Comparison of ENCODE assay signal across 23 mouse cellular contexts in genomic region chr4:116100959-116101358, GRCm38 (mm10). TPM values are rescaled to one million over a fixed set of nuclear protein-coding genes. Genes with fewer than 3 reads are reported as not detected.
A peak's percentile ranks its signal among the peaks of the same experiment; 100 is the strongest.
DNase-seq lines count a peak whose midpoint lies in the region; ATAC-seq and TF ChIP-seq lines count a peak whose summit lies in the region.
"Had no signal": no experiment of that assay in that cellular context is flagged by ENCODE, and none has a peak within 500 bp of the region (broad histone marks: within the 10 kb centered on the region; RNA-seq: fewer than 3 reads in every experiment).

No protein-coding gene starts in this region.

- no peak overlapping the region for H3K4me2 ChIP-seq in stomach, embryonic 15.5 days
- H3K4me2 ChIP-seq in stomach, postnatal 0 days (replicated peaks; ENCODE audit: low read depth), result no peak overlapping the region
- H3K4me2 ChIP-seq in liver, postnatal 0 days (ENCODE audit: low read depth, low read length), result no peak overlapping the region
- H3K4me2 ChIP-seq: embryonic facial prominence, embryonic 15.5 days; heart, embryonic 15.5 days; limb, embryonic 13.5 days had no signal

- 74% methylated on average over 7 of the region's 7 CpGs for WGBS in stomach, embryonic 15.5 days
- 72% methylated on average over 7 of the region's 7 CpGs for WGBS in stomach, postnatal 0 days
- 36% methylated on average over 7 of the region's 7 CpGs for WGBS in liver, postnatal 0 days (ENCODE audit: insufficient replicate concordance)
- WGBS in cerebellum, adult 2 months, result 80% methylated on average over 7 of the region's 7 CpGs

- H3K27ac ChIP-seq in stomach, embryonic 15.5 days, result no peak overlapping the region
- no peak overlapping the region for H3K27ac ChIP-seq in stomach, postnatal 0 days (replicated peaks)
- no peak overlapping the region for H3K27ac ChIP-seq in liver, postnatal 0 days (ENCODE audit: low read depth)
- H3K27ac ChIP-seq in cerebellum, adult 2 months (ENCODE audit: insufficient read depth, low read length), result no peak overlapping the region
- H3K27ac ChIP-seq: embryonic facial prominence, embryonic 15.5 days; heart, embryonic 15.5 days; hindbrain, embryonic 10.5 days; hindbrain, postnatal 0 days; kidney, postnatal 0 days; limb, embryonic 13.5 days had no signal

- TF ChIP-seq CTCF in stomach, postnatal 0 days (IDR thresholded peaks at IDR 0.05; ENCODE audit: low read depth), result no peak
- no peak for TF ChIP-seq CTCF in liver, postnatal 0 days (IDR thresholded peaks at IDR 0.05; ENCODE audit: low read depth)
- no peak for TF ChIP-seq CTCF in cerebellum, adult 2 months (IDR thresholded peaks at IDR 0.05; ENCODE audit: borderline replicate concordance, insufficient read depth, low read depth, low read length)

- no peak overlapping the region for H3K4me3 ChIP-seq in stomach, embryonic 15.5 days (replicated peaks)
- no peak overlapping the region for H3K4me3 ChIP-seq in stomach, postnatal 0 days (ENCODE audit: low read depth, low read length)
- H3K4me3 ChIP-seq in liver, postnatal 0 days (ENCODE audit: low read depth, low read length), result no peak overlapping the region
- no peak overlapping the region for H3K4me3 ChIP-seq in cerebellum, adult 2 months (replicated peaks; ENCODE audit: insufficient read depth, low read depth, low read length)
- H3K4me3 ChIP-seq: embryonic facial prominence, embryonic 15.5 days; heart, embryonic 15.5 days; hindbrain, embryonic 10.5 days; limb, embryonic 13.5 days; megakaryocyte, embryonic 14.5 days had no signal

- ATAC-seq in stomach, embryonic 15.5 days (ENCODE audit: insufficient read depth, low FRiP score, low read depth), result peak; percentile 47; the same call in 1 of the 2 replicates
- ATAC-seq in stomach, postnatal 0 days (ENCODE audit: low FRiP score, low TSS enrichment), result no peak
- peak; percentile 68 for ATAC-seq in liver, postnatal 0 days
- ATAC-seq: hindbrain, postnatal 0 days had no signal

- H3K27me3 ChIP-seq in stomach, embryonic 15.5 days (replicated peaks), result no peaks in the 10 kb centered on the region
- H3K27me3 ChIP-seq in stomach, postnatal 0 days (ENCODE audit: control insufficient read depth, insufficient read depth, low read length), result no peaks in the 10 kb centered on the region
- no peaks in the 10 kb centered on the region for H3K27me3 ChIP-seq in liver, postnatal 0 days (ENCODE audit: insufficient read depth, low read length)
- H3K27me3 ChIP-seq in cerebellum, adult 2 months (ENCODE audit: control insufficient read depth, insufficient read depth, low read length), result no peaks in the 10 kb centered on the region
- H3K27me3 ChIP-seq: embryonic facial prominence, embryonic 15.5 days; heart, embryonic 15.5 days; limb, embryonic 13.5 days; megakaryocyte, embryonic 14.5 days had no signal

- no peak for DNase-seq in stomach, postnatal 0 days (ENCODE audit: low spot score)
- DNase-seq in liver, result peak; percentile 58
- no peak for DNase-seq in liver, postnatal 0 days
- DNase-seq in lung, postnatal 10 days, result no peak
- no peak for DNase-seq in lung, postnatal 4 days
- no peak for DNase-seq in cerebellum, adult 2 months
- DNase-seq: adrenal gland, adult 2 months; B cell, adult 2 months; cerebellum, postnatal 14 days; gastrocnemius, postnatal 14 days; heart, adult 18-20 months; kidney, adult 11 months; retina, postnatal 1 day; right cerebral cortex, postnatal 4 days; thymus, postnatal 14 days had no signal

- H3K4me1 ChIP-seq in stomach, embryonic 15.5 days, result no peaks in the 10 kb centered on the region
- no peaks in the 10 kb centered on the region for H3K4me1 ChIP-seq in stomach, postnatal 0 days (replicated peaks; ENCODE audit: control insufficient read depth, insufficient read depth)
- H3K4me1 ChIP-seq in liver, postnatal 0 days (ENCODE audit: insufficient read depth), result peaks cover 3% of the 10 kb centered on the region; the same call in 1 of the 2 replicates
- no peaks in the 10 kb centered on the region for H3K4me1 ChIP-seq in cerebellum, adult 2 months (ENCODE audit: control insufficient read depth, insufficient read depth, low read length)
- H3K4me1 ChIP-seq: embryonic facial prominence, embryonic 15.5 days; heart, embryonic 15.5 days; hindbrain, embryonic 10.5 days; limb, embryonic 13.5 days had no signal

- TF ChIP-seq POLR2A in cerebellum, adult 2 months (IDR thresholded peaks at IDR 0.05; ENCODE audit: borderline replicate concordance, insufficient read depth, low read length), result no peak

- peaks cover 44% of the 10 kb centered on the region for H3K36me3 ChIP-seq in stomach, embryonic 15.5 days
- H3K36me3 ChIP-seq in stomach, postnatal 0 days (ENCODE audit: control insufficient read depth, insufficient read depth, low read length), result peaks cover 17% of the 10 kb centered on the region
- H3K36me3 ChIP-seq in liver, postnatal 0 days (replicated peaks; ENCODE audit: insufficient read depth, low read length), result peaks cover 44% of the 10 kb centered on the region

- no peaks in the 10 kb centered on the region for H3K9me3 ChIP-seq in stomach, embryonic 15.5 days
- no peaks in the 10 kb centered on the region for H3K9me3 ChIP-seq in stomach, postnatal 0 days (ENCODE audit: control insufficient read depth, low read length)
- no peaks in the 10 kb centered on the region for H3K9me3 ChIP-seq in liver, postnatal 0 days (ENCODE audit: low read length)
- H3K9me3 ChIP-seq: embryonic facial prominence, embryonic 15.5 days; heart, embryonic 15.5 days; hindbrain, embryonic 10.5 days; limb, embryonic 13.5 days; megakaryocyte, embryonic 14.5 days had no signal

- H3K9ac ChIP-seq in stomach, embryonic 15.5 days, result no peak overlapping the region
- no peak overlapping the region for H3K9ac ChIP-seq in stomach, postnatal 0 days (ENCODE audit: low read length)
- H3K9ac ChIP-seq in liver, postnatal 0 days (replicated peaks), result no peak overlapping the region
- H3K9ac ChIP-seq: embryonic facial prominence, embryonic 15.5 days; heart, embryonic 15.5 days; limb, embryonic 13.5 days had no signal

- TF ChIP-seq EP300 in stomach, postnatal 0 days (optimal IDR thresholded peaks at IDR 0.05), result no peak
- TF ChIP-seq EP300 in liver, postnatal 0 days (IDR thresholded peaks at IDR 0.05; ENCODE audit: low read depth), result peak; percentile 86

RNA-seq across cellular contexts. Expression of gene Rad54l, which starts 22.5 kb away (rescaled TPM):
- 24.6 and 26.4 TPM in 2 replicates for polyA plus RNA-seq in stomach, embryonic 15.5 days (2015; fragmentation: Nextera tagmentation; extraction: Ambion mirVana)
- 5.1 and 5.3 TPM in 2 replicates for polyA plus RNA-seq in stomach, postnatal 0 days (2015; fragmentation: Nextera tagmentation; extraction: Ambion mirVana)
- 7.3 and 10.3 TPM in 2 replicates for polyA plus RNA-seq in liver, postnatal 0 days (2015; fragmentation: Nextera tagmentation; extraction: Ambion mirVana)
- 2.6 and 3.2 TPM in 2 replicates for polyA plus RNA-seq in cerebellum, adult 2 months (2012; rRNA removed)

RNA-seq across cellular contexts. Expression of gene Pomgnt1, which starts 22.7 kb away (rescaled TPM):
- 50.0 and 52.9 TPM in 2 replicates for polyA plus RNA-seq in stomach, embryonic 15.5 days (2015; fragmentation: Nextera tagmentation; extraction: Ambion mirVana)
- polyA plus RNA-seq in stomach, postnatal 0 days (2015; fragmentation: Nextera tagmentation; extraction: Ambion mirVana), result 26.6 and 29.6 TPM in 2 replicates
- polyA plus RNA-seq in liver, postnatal 0 days (2015; fragmentation: Nextera tagmentation; extraction: Ambion mirVana), result 8.8 and 9.2 TPM in 2 replicates
- 71.7 and 76.4 TPM in 2 replicates for polyA plus RNA-seq in cerebellum, adult 2 months (2012; rRNA removed)

RNA-seq across cellular contexts. Expression of gene Lrrc41, which starts 25.9 kb away (rescaled TPM):
- polyA plus RNA-seq in stomach, embryonic 15.5 days (2015; fragmentation: Nextera tagmentation; extraction: Ambion mirVana), result 65.3 and 68.0 TPM in 2 replicates
- polyA plus RNA-seq in stomach, postnatal 0 days (2015; fragmentation: Nextera tagmentation; extraction: Ambion mirVana), result 37.4 and 41.1 TPM in 2 replicates
- 22.9 and 23.3 TPM in 2 replicates for polyA plus RNA-seq in liver, postnatal 0 days (2015; fragmentation: Nextera tagmentation; extraction: Ambion mirVana)
- polyA plus RNA-seq in cerebellum, adult 2 months (2012; rRNA removed), result 34.6 and 36.6 TPM in 2 replicates

RNA-seq across cellular contexts. Expression of gene Uqcrh, which starts 26.1 kb away (rescaled TPM):
- 541 and 546 TPM in 2 replicates for polyA plus RNA-seq in stomach, embryonic 15.5 days (2015; fragmentation: Nextera tagmentation; extraction: Ambion mirVana)
- 571 and 591 TPM in 2 replicates for polyA plus RNA-seq in stomach, postnatal 0 days (2015; fragmentation: Nextera tagmentation; extraction: Ambion mirVana)
- 563 and 605 TPM in 2 replicates for polyA plus RNA-seq in liver, postnatal 0 days (2015; fragmentation: Nextera tagmentation; extraction: Ambion mirVana)
- 830 and 872 TPM in 2 replicates for polyA plus RNA-seq in cerebellum, adult 2 months (2012; rRNA removed)

RNA-seq across cellular contexts. Expression of gene Nsun4, which starts 47.3 kb away (rescaled TPM):
- polyA plus RNA-seq in stomach, embryonic 15.5 days (2015; fragmentation: Nextera tagmentation; extraction: Ambion mirVana), result 19.8 and 21.0 TPM in 2 replicates
- 11.4 and 11.9 TPM in 2 replicates for polyA plus RNA-seq in stomach, postnatal 0 days (2015; fragmentation: Nextera tagmentation; extraction: Ambion mirVana)
- 8.4 and 8.7 TPM in 2 replicates for polyA plus RNA-seq in liver, postnatal 0 days (2015; fragmentation: Nextera tagmentation; extraction: Ambion mirVana)
- 9.9 and 10.5 TPM in 2 replicates for polyA plus RNA-seq in cerebellum, adult 2 months (2012; rRNA removed)
